ENCODE assay signal across 11 mouse cellular contexts in genomic region chr3:98812653-98813052, GRCm38 (mm10). TPM values are rescaled to one million over a fixed set of nuclear protein-coding genes. Genes with fewer than 3 reads are reported as not detected.
"Had no signal": no experiment of that assay in that cellular context is flagged by ENCODE, and none has a peak within 500 bp of the region (broad histone marks: within the 10 kb centered on the region; RNA-seq: fewer than 3 reads in every experiment).

No protein-coding gene starts in this region.

RNA-seq across cellular contexts. Expression of gene Hsd3b6, which starts 1.6 kb away (rescaled TPM):
- polyA plus RNA-seq: lung, adult 2 months; lung, postnatal 0 days; macrophage; spleen, adult 2 months; stomach, postnatal 0 days; urinary bladder, adult 2 months had no signal

RNA-seq across cellular contexts. Expression of gene Hsd3b1, which starts 46.9 kb away (rescaled TPM):
- polyA plus RNA-seq: lung, adult 2 months; lung, embryonic 15.5 days; lung, postnatal 0 days; macrophage; midbrain, embryonic 15.5 days; neural tube, embryonic 14.5 days; spleen, adult 2 months had no signal

RNA-seq across cellular contexts. Expression of gene Hsd3b3, which starts 49.7 kb away (rescaled TPM):
- polyA plus RNA-seq: lung, embryonic 15.5 days; lung, postnatal 0 days; macrophage; spleen, adult 2 months; testis, adult 2 months; thymus, adult 2 months; urinary bladder, adult 2 months had no signal
